ENCODE assay signal across 19 mouse cellular contexts in genomic region chr10:95371942-95372341, GRCm38 (mm10). TPM values are rescaled to one million over a fixed set of nuclear protein-coding genes. Genes with fewer than 3 reads are reported as not detected.
DNase-seq lines count a peak whose midpoint lies in the region; ATAC-seq and TF ChIP-seq lines count a peak whose summit lies in the region.
"Had no signal": no experiment of that assay in that cellular context is flagged by ENCODE, and none has a peak within 500 bp of the region (broad histone marks: within the 10 kb centered on the region; RNA-seq: fewer than 3 reads in every experiment).

No protein-coding gene starts in this region.

- H3K36me3 ChIP-seq in midbrain, postnatal 0 days (ENCODE audit: insufficient read depth, low read length) = no peaks in the 10 kb centered on the region
- H3K36me3 ChIP-seq: embryonic facial prominence, embryonic 13.5 days; heart, embryonic 15.5 days; hindbrain, embryonic 10.5 days; midbrain, embryonic 13.5 days had no signal

- H3K27ac ChIP-seq in midbrain, postnatal 0 days (ENCODE audit: low read depth, low read length) = no peak overlapping the region
- H3K27ac ChIP-seq: embryonic facial prominence, embryonic 13.5 days; heart, adult 2 months; heart, embryonic 15.5 days; hindbrain, embryonic 10.5 days; midbrain, embryonic 13.5 days had no signal

- no peak overlapping the region for H3K9ac ChIP-seq in midbrain, postnatal 0 days (replicated peaks; ENCODE audit: low read length, poor library complexity, severe bottlenecking)
- H3K9ac ChIP-seq: embryonic facial prominence, embryonic 13.5 days; heart, embryonic 15.5 days; midbrain, embryonic 13.5 days had no signal

- H3K4me3 ChIP-seq in midbrain, postnatal 0 days (ENCODE audit: low read depth, low read length) = no peak overlapping the region
- H3K4me3 ChIP-seq: embryonic facial prominence, embryonic 13.5 days; heart, adult 2 months; heart, embryonic 15.5 days; hindbrain, embryonic 10.5 days; midbrain, embryonic 13.5 days had no signal

- no peaks in the 10 kb centered on the region for H3K9me3 ChIP-seq in midbrain, postnatal 0 days (ENCODE audit: low read length)
- H3K9me3 ChIP-seq: heart, embryonic 15.5 days; hindbrain, embryonic 10.5 days; midbrain, embryonic 13.5 days had no signal

- TF ChIP-seq CTCF in midbrain, postnatal 0 days (IDR thresholded peaks at IDR 0.05) = no peak

- ATAC-seq in activated CD4-positive, CD25-positive, alpha-beta regulatory T cell, adult 4 months = peak; percentile 76
- ATAC-seq in megakaryocyte-erythroid progenitor cell, adult 5-6 weeks (replicated peaks; ENCODE audit: low FRiP score, low TSS enrichment, poor library complexity, severe bottlenecking) = no peak
- no peak for ATAC-seq in midbrain, postnatal 0 days (ENCODE audit: low FRiP score)
- ATAC-seq: midbrain, embryonic 13.5 days had no signal

- H3K4me2 ChIP-seq in midbrain, postnatal 0 days (ENCODE audit: low read depth, low read length, poor library complexity, severe bottlenecking) = no peak overlapping the region
- H3K4me2 ChIP-seq: embryonic facial prominence, embryonic 13.5 days; heart, embryonic 15.5 days; midbrain, embryonic 13.5 days had no signal

- DNase-seq in layer of hippocampus, adult 9-11 months = peak; percentile 11
- no peak for DNase-seq in layer of hippocampus, postnatal 25 days (ENCODE audit: extremely low spot score in 1 of 2, low spot score in 1 of 2)
- DNase-seq in A20 (ENCODE audit: low read depth, low spot score) = peak; percentile 87
- peak; percentile 31 to 47 for DNase-seq in monocyte, adult 2 months (ENCODE audit: low read depth in 1 of 2, low spot score in 2 of 2)
- DNase-seq in ovary, postnatal 36 days (ENCODE audit: low spot score) = no peak
- DNase-seq in midbrain, postnatal 0 days (ENCODE audit: low spot score) = no peak
- DNase-seq: adrenal gland, postnatal 14 days; cerebellum, adult 18-20 months; heart, adult 2 months; kidney, postnatal 4 days; left cerebral cortex, postnatal 4 days; lung, adult 18-20 months; lung, postnatal 4 days had no signal

- 85% methylated on average over 3 of the region's 3 CpGs for WGBS in midbrain, postnatal 0 days

- no peaks in the 10 kb centered on the region for H3K27me3 ChIP-seq in midbrain, postnatal 0 days (ENCODE audit: insufficient read depth, low read length)
- H3K27me3 ChIP-seq: embryonic facial prominence, embryonic 13.5 days; heart, embryonic 15.5 days; midbrain, embryonic 13.5 days had no signal

- no peaks in the 10 kb centered on the region for H3K4me1 ChIP-seq in midbrain, postnatal 0 days (ENCODE audit: insufficient read depth, low read length)
- H3K4me1 ChIP-seq: embryonic facial prominence, embryonic 13.5 days; heart, embryonic 15.5 days; hindbrain, embryonic 10.5 days; midbrain, embryonic 13.5 days had no signal

RNA-seq across cellular contexts. Expression of gene Socs2, which starts 45.0 kb away (rescaled TPM):
- total RNA-seq in layer of hippocampus, postnatal 25 days (2021) = 10 to 100 TPM; 34.7 to 42.2 TPM
- 10 to 100 TPM; 76.0 to 81.6 TPM for polyA plus RNA-seq in activated CD4-positive, CD25-positive, alpha-beta regulatory T cell, adult 4 months (2017; shearing (Covaris generic))
- total RNA-seq in megakaryocyte-erythroid progenitor cell, adult 5-6 weeks (2014; fragmentation: Nextera tagmentation) = 0.59 and 2.4 TPM in 2 replicates
- total RNA-seq in megakaryocyte-erythroid progenitor cell, adult 5-6 weeks (2017) = 0.61 TPM in 1 of 2 replicates, not detected in the other
- 68.4 and 72.1 TPM in 2 replicates for total RNA-seq in midbrain, postnatal 0 days (2014; rRNA removed)
- 102 and 107 TPM in 2 replicates for polyA plus RNA-seq in midbrain, postnatal 0 days (2015; fragmentation: Nextera tagmentation; extraction: Ambion mirVana)

RNA-seq across cellular contexts. Expression of gene Cradd, which starts 48.0 kb away (rescaled TPM):
- 1 to 10 TPM; 5.9 to 6.4 TPM for total RNA-seq in layer of hippocampus, postnatal 25 days (2021)
- 10 to 100 TPM; 31.3 to 34.4 TPM for polyA plus RNA-seq in activated CD4-positive, CD25-positive, alpha-beta regulatory T cell, adult 4 months (2017; shearing (Covaris generic))
- 5.9 and 8.3 TPM in 2 replicates for total RNA-seq in megakaryocyte-erythroid progenitor cell, adult 5-6 weeks (2014; fragmentation: Nextera tagmentation)
- 0.42 and 2.2 TPM in 2 replicates for total RNA-seq in megakaryocyte-erythroid progenitor cell, adult 5-6 weeks (2017)
- 8.2 and 10.3 TPM in 2 replicates for total RNA-seq in midbrain, postnatal 0 days (2014; rRNA removed)
- 9.2 and 11.5 TPM in 2 replicates for polyA plus RNA-seq in midbrain, postnatal 0 days (2015; fragmentation: Nextera tagmentation; extraction: Ambion mirVana)

Comparison
In these comparisons a context has a peak if more than half of its experiments do, and no peak if none do; other contexts are left out.
1. DNase-seq: peak in layer of hippocampus, adult 9-11 months (single experiment), A20 (single experiment) and monocyte, adult 2 months (2 of 2); none in layer of hippocampus, postnatal 25 days (0 of 2), ovary, postnatal 36 days (single experiment) and midbrain, postnatal 0 days (single experiment).
2. RNA of gene Socs2, which starts 45.0 kb away (total RNA-seq): 68.4 to 72.1 TPM in midbrain, postnatal 0 days and 34.7 to 42.2 TPM in layer of hippocampus, postnatal 25 days; 0.59 to 2.4 TPM in megakaryocyte-erythroid progenitor cell, adult 5-6 weeks; every median in the first group is over 10 times any median in the second.